Mouse (Mus musculus): ENCODE measurements around the gene Fam216a.

GRCm38 (mm10) chr5:122396791-122397190 lies 24.6 kb upstream of the Fam216a start:
- TF ChIP-seq POLR2AphosphoS5 (IDR thresholded peaks at IDR 0.05; ENCODE audit: borderline replicate concordance, low read depth, low read length) = no peak
- TF ChIP-seq ETS1 (IDR thresholded peaks at IDR 0.05; ENCODE audit: low read depth, low read length) = no peak
- TF ChIP-seq TBP (IDR thresholded peaks at IDR 0.05; ENCODE audit: low read depth, low read length) = no peak
- TF ChIP-seq CTCF (IDR thresholded peaks at IDR 0.05 in 2 of 3, conservative IDR thresholded peaks at IDR 0.05 in 1 of 3; ENCODE audit: control insufficient read depth in 1 of 3, insufficient read depth in 1 of 3, low read depth in 2 of 3, low read length in 3 of 3, poor library complexity in 1 of 3, severe bottlenecking in 1 of 3) = no peak
- TF ChIP-seq GABPA (IDR thresholded peaks at IDR 0.05; ENCODE audit: low read depth, low read length) = no peak
- no peak for TF ChIP-seq CHD2 (IDR thresholded peaks at IDR 0.05; ENCODE audit: low read length)
- no peak for TF ChIP-seq POLR2A (IDR thresholded peaks at IDR 0.05; ENCODE audit: control insufficient read depth in 1 of 2, insufficient read depth in 1 of 2, low read depth in 1 of 2, low read length in 2 of 2, poor library complexity in 1 of 2)
- TF ChIP-seq USF2 (IDR thresholded peaks at IDR 0.05; ENCODE audit: borderline replicate concordance in 1 of 2, insufficient read depth in 1 of 2, low read depth in 1 of 2, low read length in 2 of 2) = no peak
- TF ChIP-seq EP300 (IDR thresholded peaks at IDR 0.05; ENCODE audit: low read depth in 1 of 2, low read length in 2 of 2) = no peak
